Mouse (Mus musculus) left cerebral cortex, postnatal 10 days (tissue): ENCODE measurements at regions not wholly inside any gene's neighbourhood (a gene's known extent, or its start where the extent isn't known, plus 50 kb on each side); places are given as distances from the start of the nearest gene placed in this dataset.
A peak's percentile ranks its signal among the peaks of the same experiment; 100 is the strongest.

Experiments
- DNase-seq, 2 experiments: peaks; one replicate each; pipeline ENCODE4 v3.0.0; 2021 to 2022; ENCODE audit warnings: low spot score in 2 of 2, mixed read lengths in 1 of 2; ENCODE audit errors: extremely low spot score in 1 of 2
- intact Hi-C: fragments of 180-260 bp; cut with DNase I; formaldehyde crosslinking; loops from one replicate; pipeline ENCODE4 v1.15.1; 2025

- intact Hi-C loops = no loop called here
- no peak for DNase-seq
Measured at GRCm38 (mm10) chr15:85682780-85683179, 52.0 kb upstream of the Ppara start.

GRCm38 (mm10) chr15:85683271-85683670, 51.5 kb upstream of the Ppara start:
- DNase-seq = peak in 1 of 2 experiments; percentile 19
- intact Hi-C loops = no loop called here

- intact Hi-C loops = no loop called here
- peak in 1 of 2 experiments; percentile 10 for DNase-seq
Measured at GRCm38 (mm10) chr15:85683716-85684115, 51.1 kb upstream of the Ppara start.

GRCm38 (mm10) chr15:85684164-85684708, 50.5 kb upstream of the Ppara start:
- intact Hi-C loops = no loop called here
- peak in 1 of 2 experiments; percentile 77 for DNase-seq

- peak in 1 of 2 experiments; percentile 22 for DNase-seq
- intact Hi-C loops = loop anchor here (5.0 kb wide), 1 partner anchor 73 kb away; no protein-coding TSS in a partner anchor
Measured at GRCm38 (mm10) chr15:85684875-85685274, 49.9 kb upstream of the Ppara start.
